Mouse (Mus musculus) liver, adult (tissue): ENCODE results near the gene Arpc3.

Experiments used
- GATA4 ChIP-seq: IDR thresholded peaks from 2 replicates; pipeline ENCODE4 v1.6.1; 2014; ENCODE audit warnings: mild to moderate bottlenecking, low read length; ENCODE audit not compliant: insufficient replicate concordance

Arpc3 gene

GRCm38 (mm10) chr5:122390671-122391070 lies 1.0 kb upstream of the Arpc3 start:
- TF ChIP-seq GATA4, result no peak

- TF ChIP-seq GATA4, result no peak
Measured at GRCm38 (mm10) chr5:122391178-122391785, 396 bp upstream of the Arpc3 start.

GRCm38 (mm10) chr5:122392227-122393004 lies 738 bp downstream of the Arpc3 start:
- TF ChIP-seq GATA4, result no peak

- TF ChIP-seq GATA4, result no peak
Measured at GRCm38 (mm10) chr5:122393887-122394286, 2.2 kb downstream of the Arpc3 start.

GRCm38 (mm10) chr5:122396791-122397190 lies 5.1 kb downstream of the Arpc3 start:
- no peak for TF ChIP-seq GATA4

GRCm38 (mm10) chr5:122397495-122397894 lies 5.8 kb downstream of the Arpc3 start:
- no peak for TF ChIP-seq GATA4

GRCm38 (mm10) chr5:122399871-122400270 lies 8.2 kb downstream of the Arpc3 start:
- TF ChIP-seq GATA4, result no peak

GRCm38 (mm10) chr5:122400628-122401302 lies 9.1 kb downstream of the Arpc3 start:
- no peak; the same call in 1 of the 2 replicates for TF ChIP-seq GATA4

DNA sequence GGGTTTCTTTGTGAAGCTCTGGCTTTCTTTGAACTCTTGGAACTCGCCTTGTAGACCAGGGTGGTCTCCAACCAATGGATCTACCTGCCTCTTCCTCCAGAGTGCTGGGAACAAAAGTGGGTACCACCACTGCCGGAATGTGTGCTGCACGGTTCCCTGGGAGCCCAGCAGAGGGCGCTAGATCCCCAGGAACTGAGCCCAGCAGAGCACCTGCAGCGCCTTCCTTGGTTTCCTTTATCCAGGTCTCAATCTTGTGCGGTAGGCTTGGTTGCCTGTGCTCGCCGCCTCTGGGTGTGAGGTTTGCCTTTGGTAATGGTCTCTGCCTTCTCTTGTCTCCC lies 9.6 kb downstream of the Arpc3 start:
- TF ChIP-seq GATA4, result no peak

- no peak for TF ChIP-seq GATA4
Measured at GRCm38 (mm10) chr5:122402160-122402559, 10.5 kb downstream of the Arpc3 start.

DNA sequence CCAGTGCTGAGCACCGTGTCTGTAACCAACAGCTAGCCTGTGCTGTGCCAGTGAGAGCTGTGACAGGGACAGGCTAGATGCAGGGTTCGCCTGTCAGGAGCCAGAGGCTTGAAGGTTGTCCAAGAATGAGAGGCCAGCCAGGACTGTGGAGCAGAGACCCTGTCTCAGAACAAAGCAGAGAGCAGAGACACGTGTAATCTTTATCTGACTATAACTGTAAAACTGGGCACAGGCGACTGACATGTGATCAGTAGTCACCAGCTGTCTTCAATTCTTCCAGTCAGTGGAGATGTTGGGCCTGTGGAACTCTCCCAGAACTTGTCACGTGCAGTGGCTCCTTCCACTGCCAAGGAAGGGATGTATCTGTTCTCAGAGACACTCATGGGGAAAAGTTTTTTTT lies 11.1 kb downstream of the Arpc3 start:
- TF ChIP-seq GATA4, result no peak

DNA sequence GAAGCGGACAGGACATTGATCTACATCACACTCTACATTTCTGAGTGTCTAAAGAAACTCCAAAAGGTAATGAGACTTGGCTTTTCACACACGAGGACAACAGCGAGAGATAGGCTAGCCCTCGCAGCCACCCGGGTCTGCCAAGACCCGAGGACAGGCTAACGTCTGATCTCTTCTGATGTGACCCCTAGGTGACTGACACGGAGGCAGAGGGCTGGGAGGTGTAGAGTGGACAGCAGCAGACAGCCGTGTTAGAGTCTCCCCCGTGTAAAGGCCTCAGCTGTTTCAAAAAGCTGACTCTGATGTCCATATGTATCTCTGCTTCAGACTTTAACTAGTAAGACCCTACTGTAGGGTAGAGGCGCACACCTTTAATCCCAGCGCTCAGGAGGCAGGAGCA lies 11.7 kb downstream of the Arpc3 start:
- no peak for TF ChIP-seq GATA4

DNA sequence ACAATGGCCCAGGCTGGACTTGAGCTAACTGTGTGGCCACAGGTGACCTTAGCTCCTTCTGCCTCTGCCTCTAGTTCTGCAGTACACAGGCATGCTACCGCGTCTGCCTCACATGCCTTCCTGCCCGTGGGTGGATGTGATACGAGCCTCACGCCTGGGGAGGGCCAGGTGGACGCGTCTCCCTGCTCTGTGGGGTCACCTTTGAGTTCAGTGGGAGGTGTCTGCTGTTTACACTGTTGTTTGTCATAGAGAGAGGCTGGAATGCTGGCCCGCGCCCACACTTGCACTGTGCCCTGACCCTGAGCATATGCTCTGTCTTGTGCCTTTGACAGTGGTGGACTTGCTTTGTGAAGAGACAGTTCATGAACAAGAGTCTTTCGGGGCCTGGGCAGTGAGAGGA lies 13.9 kb downstream of the Arpc3 start:
- TF ChIP-seq GATA4, result no peak

DNA sequence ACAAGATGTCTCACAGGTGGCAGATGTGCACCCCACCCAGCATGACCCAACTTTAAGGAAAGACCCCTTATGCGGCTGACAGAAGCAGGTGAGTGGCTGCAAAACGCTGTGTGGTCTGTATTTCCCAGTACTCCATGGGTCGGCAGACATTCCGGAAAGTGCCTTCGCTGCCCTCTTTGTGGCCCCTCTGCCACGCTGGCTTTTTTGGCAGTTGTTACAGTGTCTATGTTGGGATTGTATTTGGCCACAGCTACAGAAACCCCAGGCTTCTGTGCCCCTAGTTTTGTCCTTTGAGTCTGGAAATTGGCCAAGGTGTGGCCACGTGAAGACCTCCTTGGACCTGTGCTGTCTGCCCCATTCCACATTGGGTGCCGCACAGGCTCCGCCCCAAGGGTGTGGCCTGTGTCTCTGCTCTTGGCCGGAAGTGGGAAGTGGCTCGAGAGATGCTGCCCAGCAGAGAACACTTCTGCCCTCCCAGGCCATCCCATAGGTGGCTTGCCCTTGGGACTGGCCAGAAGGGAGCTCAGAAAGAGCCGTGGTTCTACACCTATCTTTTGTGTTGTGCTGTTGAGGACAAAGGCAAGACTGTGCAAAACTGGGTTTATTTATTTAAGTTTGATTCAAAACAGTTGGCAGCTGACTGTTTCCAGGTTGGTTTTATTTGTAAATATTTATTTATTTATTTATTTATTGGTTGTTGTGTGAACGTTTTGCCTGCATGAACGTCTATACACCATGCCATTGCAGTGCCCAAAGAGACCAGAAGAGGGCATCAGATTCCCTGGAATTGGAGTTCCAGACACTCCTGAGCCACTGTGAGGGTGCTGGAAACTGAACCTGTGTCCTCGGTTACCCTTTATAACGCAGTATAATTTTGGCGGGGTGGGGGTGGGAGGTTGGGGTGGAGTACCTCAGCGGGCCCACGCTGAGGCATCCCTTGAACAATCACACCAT lies 18.3 kb downstream of the Arpc3 start:
- TF ChIP-seq GATA4, result no peak

DNA sequence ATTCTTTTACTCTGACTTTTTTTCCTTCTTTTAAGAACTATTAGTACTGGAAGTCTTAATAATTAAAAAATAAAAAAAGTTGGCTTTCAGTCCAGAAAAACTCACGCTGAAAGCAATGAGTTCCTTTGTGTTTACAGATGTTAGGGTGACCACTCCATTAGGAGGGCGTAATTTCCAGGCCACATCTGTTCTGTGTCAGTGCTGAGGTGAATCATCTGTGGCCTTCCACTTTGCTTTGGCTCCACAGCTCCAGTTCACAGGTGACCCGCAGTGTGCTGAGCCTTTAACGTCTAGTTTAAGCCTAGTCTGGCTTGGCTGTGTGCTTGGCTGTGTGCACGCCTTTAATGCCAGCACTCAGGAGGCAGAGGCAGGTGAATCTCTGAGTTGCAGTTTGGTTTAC lies 20.2 kb downstream of the Arpc3 start:
- TF ChIP-seq GATA4, result no peak
